In the genomic region with DNA sequence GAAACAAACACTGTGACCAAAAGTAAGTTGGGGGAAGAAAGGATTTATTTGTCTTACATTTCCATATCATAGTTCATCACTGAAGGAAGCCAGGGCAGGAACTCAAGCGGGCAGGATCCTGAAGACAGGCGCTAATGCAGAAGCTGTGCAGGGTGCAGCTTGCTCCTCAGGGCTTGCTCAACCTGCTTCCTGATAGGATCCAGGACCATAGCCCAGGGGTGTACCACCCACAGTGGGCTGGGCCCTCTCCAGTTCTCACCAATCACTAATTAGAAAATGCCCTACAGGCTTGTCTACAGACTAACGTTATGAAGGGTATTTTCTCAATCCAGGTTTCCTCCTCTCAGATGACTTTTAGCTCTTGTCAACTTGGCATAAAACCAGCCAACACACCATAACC, we compare ENCODE assay signal across 25 mouse cellular contexts. TPM values are rescaled to one million over a fixed set of nuclear protein-coding genes. Genes with fewer than 3 reads are reported as not detected.
DNase-seq lines count a peak whose midpoint lies in the region; ATAC-seq and TF ChIP-seq lines count a peak whose summit lies in the region.
"Had no signal": no experiment of that assay in that cellular context is flagged by ENCODE, and none has a peak within 500 bp of the region (broad histone marks: within the 10 kb centered on the region; RNA-seq: fewer than 3 reads in every experiment).

No protein-coding gene starts in this region.

- no peaks in the 10 kb centered on the region for H3K36me3 ChIP-seq in liver, embryonic 12.5 days
- H3K36me3 ChIP-seq: embryonic facial prominence, embryonic 13.5 days; forebrain, embryonic 15.5 days; hindbrain, embryonic 12.5 days; lung, embryonic 15.5 days had no signal

- peaks cover 22% of the 10 kb centered on the region for H3K27me3 ChIP-seq in liver, embryonic 12.5 days (replicated peaks)
- H3K27me3 ChIP-seq: embryonic facial prominence, embryonic 13.5 days; forebrain, embryonic 15.5 days; hindbrain, embryonic 12.5 days; lung, embryonic 15.5 days had no signal

- WGBS in liver, embryonic 12.5 days (ENCODE audit: insufficient replicate concordance), result 44% methylated on average over 3 of the region's 3 CpGs
- WGBS in lung, adult 2 months, result 68% methylated on average over 3 of the region's 3 CpGs

- TF ChIP-seq POLR2A in lung, adult 2 months (IDR thresholded peaks at IDR 0.05; ENCODE audit: borderline replicate concordance, extremely low read depth, low read depth, low read length), result no peak

- no peaks in the 10 kb centered on the region for H3K9me3 ChIP-seq in liver, embryonic 12.5 days (replicated peaks)
- H3K9me3 ChIP-seq: embryonic facial prominence, embryonic 13.5 days; forebrain, embryonic 15.5 days; hindbrain, embryonic 12.5 days; lung, embryonic 15.5 days had no signal

- DNase-seq in heart, adult 11 months, result peak; percentile 60
- no peak for DNase-seq in heart, postnatal 25 days (ENCODE audit: low spot score)
- DNase-seq in lung, postnatal 10 days, result no peak
- no peak for DNase-seq in right cerebral cortex, postnatal 14 days
- no peak for DNase-seq in lung, adult 2 months
- DNase-seq: cerebellum, adult 2 months; gastrocnemius, postnatal 25 days; heart, postnatal 10 days; kidney, adult 2 months; kidney, postnatal 10 days; thymus, postnatal 14 days had no signal

- peak; percentile 61 for ATAC-seq in granulocyte monocyte progenitor cell, adult 5-6 weeks (replicated peaks; ENCODE audit: poor library complexity, severe bottlenecking)
- peak; percentile 58 for ATAC-seq in liver, embryonic 12.5 days
- 0 out of 2 replicates have a peak, but pooled peaks have one; percentile 37 for ATAC-seq in megakaryocyte-erythroid progenitor cell, adult 5-6 weeks (replicated peaks; ENCODE audit: low FRiP score, low TSS enrichment, poor library complexity, severe bottlenecking)
- ATAC-seq: CD4-positive, CD25-positive, alpha-beta regulatory T cell, adult 4 months; forebrain, embryonic 15.5 days; inflammation-experienced regulatory T-cells, adult 6 months had no signal

- H3K4me2 ChIP-seq in liver, embryonic 12.5 days, result no peak overlapping the region
- H3K4me2 ChIP-seq: embryonic facial prominence, embryonic 13.5 days; forebrain, embryonic 15.5 days; heart, embryonic 11.5 days; hindbrain, embryonic 12.5 days; lung, embryonic 15.5 days had no signal

- intact Hi-C loops in heart, postnatal 25 days (cut with DNase I), result no loop called here

- H3K4me3 ChIP-seq in liver, embryonic 12.5 days, result no peak overlapping the region
- H3K4me3 ChIP-seq in lung, adult 2 months (replicated peaks; ENCODE audit: extremely low read depth, low read depth, low read length), result no peak overlapping the region
- H3K4me3 ChIP-seq: embryonic facial prominence, embryonic 13.5 days; forebrain, embryonic 15.5 days; hindbrain, embryonic 12.5 days; layer of hippocampus, adult 2 months; lung, embryonic 15.5 days had no signal

- no peak overlapping the region for H3K9ac ChIP-seq in liver, embryonic 12.5 days
- H3K9ac ChIP-seq: embryonic facial prominence, embryonic 13.5 days; forebrain, embryonic 15.5 days; hindbrain, embryonic 12.5 days; lung, embryonic 15.5 days had no signal

- H3K27ac ChIP-seq in liver, embryonic 12.5 days, result no peak overlapping the region
- H3K27ac ChIP-seq: embryonic facial prominence, embryonic 13.5 days; forebrain, embryonic 15.5 days; hindbrain, embryonic 12.5 days; layer of hippocampus, adult 2 months; lung, embryonic 15.5 days had no signal

- 0 out of 2 replicates have a peak, but pooled peaks cover 16% of the 10 kb centered on the region for H3K4me1 ChIP-seq in liver, embryonic 12.5 days
- no peaks in the 10 kb centered on the region for H3K4me1 ChIP-seq in lung, adult 2 months (ENCODE audit: control insufficient read depth, insufficient read depth, low read length)

- no peak for TF ChIP-seq CTCF in lung, adult 2 months (IDR thresholded peaks at IDR 0.05; ENCODE audit: insufficient read depth, low read length)

RNA-seq across cellular contexts. Expression of a gene that starts 23.6 kb away (rescaled TPM):
- total RNA-seq in heart, postnatal 25 days (2021), result 10 to 100 TPM; 21.2 to 24.0 TPM
- 77.1 and 98.9 TPM in 2 replicates for total RNA-seq in granulocyte monocyte progenitor cell, adult 5-6 weeks (2014; fragmentation: Nextera tagmentation)
- total RNA-seq in granulocyte monocyte progenitor cell, adult 5-6 weeks (2017), result 24.9 and 25.1 TPM in 2 replicates
- 25.2 and 29.0 TPM in 2 replicates for polyA plus RNA-seq in liver, embryonic 12.5 days (2016; fragmentation: Nextera tagmentation; extraction: Ambion mirVana)
- total RNA-seq in megakaryocyte-erythroid progenitor cell, adult 5-6 weeks (2014; fragmentation: Nextera tagmentation), result 53.7 and 67.8 TPM in 2 replicates
- total RNA-seq in megakaryocyte-erythroid progenitor cell, adult 5-6 weeks (2017), result 32.6 and 37.7 TPM in 2 replicates
- 31.3 and 35.0 TPM in 2 replicates for polyA plus RNA-seq in lung, adult 2 months (2012; rRNA removed)

RNA-seq across cellular contexts. Expression of a gene that starts 28.9 kb away (rescaled TPM):
- 10 to 100 TPM in 1 of 2 experiments, 1 to 10 TPM in 1; 9.0 to 11.1 TPM for total RNA-seq in heart, postnatal 25 days (2021)
- 1.8 and 4.2 TPM in 2 replicates for total RNA-seq in granulocyte monocyte progenitor cell, adult 5-6 weeks (2014; fragmentation: Nextera tagmentation)
- total RNA-seq in granulocyte monocyte progenitor cell, adult 5-6 weeks (2017), result 0.30 and 0.46 TPM in 2 replicates
- 12.3 and 13.6 TPM in 2 replicates for polyA plus RNA-seq in liver, embryonic 12.5 days (2016; fragmentation: Nextera tagmentation; extraction: Ambion mirVana)
- not detected in 2 replicates for total RNA-seq in megakaryocyte-erythroid progenitor cell, adult 5-6 weeks (2014; fragmentation: Nextera tagmentation)
- 0.61 and 0.94 TPM in 2 replicates for total RNA-seq in megakaryocyte-erythroid progenitor cell, adult 5-6 weeks (2017)
- 26.3 and 26.5 TPM in 2 replicates for polyA plus RNA-seq in lung, adult 2 months (2012; rRNA removed)

RNA-seq across cellular contexts. Expression of a gene that starts 52.5 kb away (rescaled TPM):
- not detected for total RNA-seq in heart, postnatal 25 days (2021)
- total RNA-seq in granulocyte monocyte progenitor cell, adult 5-6 weeks (2014; fragmentation: Nextera tagmentation), result not detected in 2 replicates
- total RNA-seq in granulocyte monocyte progenitor cell, adult 5-6 weeks (2017), result not detected in 2 replicates
- 0.32 TPM in 1 of 2 replicates, not detected in the other for polyA plus RNA-seq in liver, embryonic 12.5 days (2016; fragmentation: Nextera tagmentation; extraction: Ambion mirVana)
- not detected in 2 replicates for total RNA-seq in megakaryocyte-erythroid progenitor cell, adult 5-6 weeks (2014; fragmentation: Nextera tagmentation)
- total RNA-seq in megakaryocyte-erythroid progenitor cell, adult 5-6 weeks (2017), result not detected in 2 replicates
- 0.95 and 2.8 TPM in 2 replicates for polyA plus RNA-seq in lung, adult 2 months (2012; rRNA removed)
- total RNA-seq: gastrocnemius, postnatal 25 days; heart, postnatal 10 days; layer of hippocampus, adult 2 months; left cerebral cortex, postnatal 25 days; megakaryocyte, adult 5-6 weeks; neutrophil, adult 5-6 weeks had no signal
- polyA plus RNA-seq: CD4-positive, CD25-positive, alpha-beta regulatory T cell, adult 4 months; inflammation-experienced regulatory T-cells, adult 6 months had no signal
